Mouse (Mus musculus) heart, adult 2 months (tissue): Measurements from ENCODE around the gene Camk1d.

ENCODE experiments used
- CTCF ChIP-seq: fragments of 200-600 bp; IDR thresholded peaks from 2 replicates; pipeline ENCODE4 v1.8.1; 2022; ENCODE audit warnings: antibody characterized with exemption, mild to moderate bottlenecking, moderate library complexity
- EP300 ChIP-seq: fragments of 200-500 bp; IDR thresholded peaks from 2 replicates; pipeline ENCODE4 v1.6.1; 2011; ENCODE audit warnings: low read depth, low read length, control low read depth; ENCODE audit not compliant: insufficient read depth
- POLR2A ChIP-seq: fragments of 200-500 bp; IDR thresholded peaks from 2 replicates; pipeline ENCODE4 v1.6.1; 2011; ENCODE audit warnings: mild to moderate bottlenecking, low read depth, low read length, control low read depth; ENCODE audit not compliant: insufficient read depth

DNA sequence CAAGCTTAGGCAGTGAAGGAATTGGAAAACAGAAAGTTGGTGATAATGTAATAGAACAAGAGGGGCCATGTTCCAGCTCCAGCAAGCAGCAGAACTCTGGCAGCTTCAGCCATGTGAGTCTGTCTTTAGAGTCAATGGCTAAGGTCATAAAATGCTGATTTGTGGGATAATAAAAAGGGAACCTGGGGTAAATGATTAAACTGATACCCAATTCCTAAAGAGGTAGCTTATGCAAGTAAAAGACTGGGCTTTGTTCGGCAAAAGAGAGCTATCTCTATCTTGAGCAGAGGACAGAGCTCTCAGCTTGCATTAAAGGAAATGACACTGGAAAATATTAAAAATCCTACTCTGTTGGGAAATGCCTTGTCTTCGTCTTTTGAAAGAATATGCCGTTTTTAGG is 456.1 kb downstream of the Camk1d start:
- no peak for TF ChIP-seq CTCF
- no peak for TF ChIP-seq POLR2A
- no peak for TF ChIP-seq EP300
